Mouse (Mus musculus) stomach, postnatal 0 days (tissue): ENCODE measurements at regions not wholly inside any gene's neighbourhood (a gene's known extent, or its start where the extent isn't known, plus 50 kb on each side); places are given as distances from the start of the nearest gene placed in this dataset.

Source experiments
- CTCF ChIP-seq: IDR thresholded peaks from 2 replicates; pipeline ENCODE4 v1.5.1; 2016; ENCODE audit warnings: antibody characterized with exemption, low read depth, mild to moderate bottlenecking, moderate library complexity
- EP300 ChIP-seq: optimal IDR thresholded peaks from 2 replicates; pipeline ENCODE3; 2016; ENCODE audit warnings: antibody characterized with exemption

DNA sequence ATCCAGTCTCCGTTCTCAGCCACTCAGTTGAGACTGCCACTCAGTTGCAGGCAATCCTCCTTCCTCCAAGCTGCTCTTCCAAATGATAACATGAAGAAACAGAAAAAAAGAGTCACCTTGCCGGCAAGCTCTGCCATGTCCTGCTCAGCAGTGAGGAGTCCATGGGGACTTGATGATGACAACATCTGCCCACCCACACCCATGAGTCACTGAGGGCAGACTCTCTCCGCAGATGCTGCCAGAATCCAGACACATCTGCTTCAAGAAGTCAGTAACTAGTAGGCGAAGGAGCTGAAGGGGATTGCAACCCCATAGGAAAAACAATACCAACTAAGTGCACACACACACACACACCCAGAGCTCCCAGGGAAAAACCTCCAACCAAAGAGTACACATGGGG, 263.9 kb upstream of the Nr4a3 start:
- TF ChIP-seq CTCF, result no peak
- TF ChIP-seq EP300, result no peak
